Mouse (Mus musculus) olfactory bulb, adult 2 months (tissue): Measurements from ENCODE around the gene Iyd.

Experiments used
- CTCF ChIP-seq: fragments of 200-500 bp; IDR thresholded peaks from 2 replicates; pipeline ENCODE4 v1.5.1; 2012; ENCODE audit warnings: low read depth, mild to moderate bottlenecking, low read length, moderate library complexity; ENCODE audit not compliant: insufficient read depth
- POLR2A ChIP-seq: fragments of 200-500 bp; IDR thresholded peaks from 2 replicates; pipeline ENCODE4 v1.6.1; 2012; ENCODE audit warnings: mild to moderate bottlenecking, low read depth, low read length, moderate library complexity; ENCODE audit not compliant: insufficient read depth

GRCm38 (mm10) chr10:3591790-3592189 is 51.8 kb downstream of the Iyd start:
- TF ChIP-seq CTCF (no peak), POLR2A (no peak)
